Comparison of ENCODE assay signal across 8 mouse cellular contexts in the genomic region with DNA sequence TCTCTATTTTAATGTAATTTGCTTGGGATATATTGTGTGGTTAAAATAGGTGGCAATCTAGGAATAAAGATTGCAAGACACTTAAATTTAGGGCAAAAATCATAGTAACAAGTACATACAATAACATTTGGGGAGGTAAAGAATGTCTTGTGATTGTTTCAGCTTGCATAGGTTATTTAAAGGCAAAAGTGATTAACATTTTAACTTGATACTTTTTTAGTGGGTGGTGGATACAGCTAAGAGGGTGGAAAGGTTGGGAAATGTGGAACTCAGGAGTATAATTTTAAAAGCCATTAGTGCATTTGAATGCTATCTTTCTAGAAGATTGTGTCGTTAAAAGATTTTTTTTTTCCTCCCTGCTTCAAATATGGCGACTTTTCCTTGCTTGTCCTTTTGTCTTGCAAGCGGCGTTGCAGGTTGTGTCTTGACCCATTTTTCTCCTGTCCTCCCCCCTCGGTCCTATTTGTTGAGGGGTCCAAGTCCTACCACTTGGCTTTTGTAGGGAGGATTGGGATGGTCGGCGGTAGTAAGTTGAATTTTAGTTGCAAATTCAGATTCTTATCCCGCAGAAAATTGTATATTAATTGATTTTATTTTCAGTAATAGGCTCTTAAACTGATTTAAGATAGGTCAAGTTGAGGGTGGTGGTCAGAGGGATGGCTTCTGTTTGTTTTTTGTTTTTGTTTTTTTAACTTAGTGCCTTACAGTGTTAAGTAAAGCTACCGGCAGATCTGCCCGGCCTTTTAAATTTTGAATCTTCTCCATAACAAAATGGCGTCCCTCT. TPM values are rescaled to one million over a fixed set of nuclear protein-coding genes. Genes with fewer than 3 reads are reported as not detected.
DNase-seq lines count a peak whose midpoint lies in the region; ATAC-seq lines count a peak whose summit lies in the region.

No protein-coding gene starts in this region.

- no peak for ATAC-seq in limb, embryonic 11.5 days (ENCODE audit: insufficient number of reproducible peaks, low FRiP score, low TSS enrichment, low read depth)
- no peak for ATAC-seq in midbrain, embryonic 16.5 days

- peak overlapping the region; percentile 80 for H3K27ac ChIP-seq in limb, embryonic 11.5 days (replicated peaks; ENCODE audit: low read depth, low read length)
- peak overlapping the region; percentile 99 for H3K27ac ChIP-seq in midbrain, embryonic 16.5 days (ENCODE audit: low read length)

- peak overlapping the region; percentile 98 for H3K9ac ChIP-seq in limb, embryonic 11.5 days (ENCODE audit: low read length)
- peak overlapping the region; percentile 98 for H3K9ac ChIP-seq in midbrain, embryonic 16.5 days (ENCODE audit: low read depth, low read length)

- under 1% methylated on average over 11 of the region's 11 CpGs for WGBS in limb, embryonic 11.5 days
- WGBS in midbrain, embryonic 16.5 days = under 1% methylated on average over 11 of the region's 11 CpGs

- peaks cover 8% of the 10 kb centered on the region; the same call in 1 of the 2 replicates for H3K4me1 ChIP-seq in limb, embryonic 11.5 days (ENCODE audit: control insufficient read depth, insufficient read depth, low read length)
- peaks cover 37% of the 10 kb centered on the region for H3K4me1 ChIP-seq in midbrain, embryonic 16.5 days (ENCODE audit: control insufficient read depth, insufficient read depth, low read length)

- peak overlapping the region; percentile 78 for H3K4me3 ChIP-seq in limb, embryonic 11.5 days (ENCODE audit: low read depth, low read length)
- H3K4me3 ChIP-seq in midbrain, embryonic 16.5 days (ENCODE audit: low read depth, low read length) = peak overlapping the region; percentile 66

- no peaks in the 10 kb centered on the region; the same call in 1 of the 2 replicates for H3K36me3 ChIP-seq in limb, embryonic 11.5 days (ENCODE audit: control insufficient read depth, insufficient read depth, low read length)
- H3K36me3 ChIP-seq in midbrain, embryonic 16.5 days (ENCODE audit: control insufficient read depth, insufficient read depth, low read length) = no peaks in the 10 kb centered on the region

- H3K27me3 ChIP-seq in limb, embryonic 11.5 days (ENCODE audit: control insufficient read depth, insufficient read depth, low read length) = no peaks in the 10 kb centered on the region
- H3K27me3 ChIP-seq in midbrain, embryonic 16.5 days (ENCODE audit: control insufficient read depth, insufficient read depth, low read depth, low read length) = no peaks in the 10 kb centered on the region

- H3K4me2 ChIP-seq in limb, embryonic 11.5 days (ENCODE audit: low read depth, severe bottlenecking) = peak overlapping the region; percentile 69
- H3K4me2 ChIP-seq in midbrain, embryonic 16.5 days (ENCODE audit: low read length) = peak overlapping the region; percentile 93

- no peaks in the 10 kb centered on the region for H3K9me3 ChIP-seq in limb, embryonic 11.5 days (ENCODE audit: control insufficient read depth, low read length)
- no peaks in the 10 kb centered on the region for H3K9me3 ChIP-seq in midbrain, embryonic 16.5 days (replicated peaks; ENCODE audit: control insufficient read depth, low read length, poor library complexity, severe bottlenecking)

- peak; percentile 60 for DNase-seq in adrenal gland, adult 2 months
- no peak for DNase-seq in adrenal gland, adult 8-10 months
- DNase-seq in MN1 (ENCODE audit: low spot score) = peak; percentile 74
- DNase-seq in embryo, embryonic 9.5 days (ENCODE audit: extremely low spot score) = peak; percentile 77
- DNase-seq in heart, postnatal 4 days = peak; percentile 61
- peak; percentile 74 for DNase-seq in limb, embryonic 11.5 days (ENCODE audit: low spot score)
- DNase-seq in thymus, postnatal 4 days = peak; percentile 54

RNA-seq across cellular contexts. Expression of a gene that starts 2.2 kb away (rescaled TPM):
- total RNA-seq in adrenal gland, adult 2 months (2021) = 100 to 1,000 TPM in 1 of 2 experiments, 10 to 100 TPM in 1; 64.6 to 140 TPM
- 24.7 and 32.8 TPM in 2 replicates for polyA plus RNA-seq in adrenal gland, adult 2 months (2012; rRNA removed)
- 100 to 1,000 TPM in 1 of 4 experiments, 10 to 100 TPM in 3; 65.5 to 105 (median 89.6) TPM for total RNA-seq in adrenal gland, adult 8-10 months (2022)
- total RNA-seq in heart, postnatal 4 days (2021) = 10 to 100 TPM; 49.2 to 58.5 TPM
- polyA plus RNA-seq in limb, embryonic 11.5 days (2014; fragmentation: Nextera tagmentation; extraction: Ambion mirVana) = 43.9 and 52.3 TPM in 2 replicates
- polyA plus RNA-seq in midbrain, embryonic 16.5 days (2015; fragmentation: Nextera tagmentation; extraction: Ambion mirVana) = 38.9 and 43.0 TPM in 2 replicates

RNA-seq across cellular contexts. Expression of a gene that starts 2.3 kb away (rescaled TPM):
- total RNA-seq in adrenal gland, adult 2 months (2021) = 100 to 1,000 TPM; 111 to 114 TPM
- 91.6 and 101 TPM in 2 replicates for polyA plus RNA-seq in adrenal gland, adult 2 months (2012; rRNA removed)
- 100 to 1,000 TPM in 2 of 4 experiments, 10 to 100 TPM in 2; 81.7 to 102 (median 99.4) TPM for total RNA-seq in adrenal gland, adult 8-10 months (2022)
- 10 to 100 TPM; 56.1 to 58.3 TPM for total RNA-seq in heart, postnatal 4 days (2021)
- 80.2 and 81.7 TPM in 2 replicates for polyA plus RNA-seq in limb, embryonic 11.5 days (2014; fragmentation: Nextera tagmentation; extraction: Ambion mirVana)
- 46.9 and 54.4 TPM in 2 replicates for polyA plus RNA-seq in midbrain, embryonic 16.5 days (2015; fragmentation: Nextera tagmentation; extraction: Ambion mirVana)

RNA-seq across cellular contexts. Expression of a gene that starts 8.6 kb away (rescaled TPM):
- 10 to 100 TPM; 27.4 to 40.0 TPM for total RNA-seq in adrenal gland, adult 2 months (2021)
- 128 and 145 TPM in 2 replicates for polyA plus RNA-seq in adrenal gland, adult 2 months (2012; rRNA removed)
- total RNA-seq in adrenal gland, adult 8-10 months (2022) = 10 to 100 TPM; 34.8 to 61.0 (median 44.9) TPM
- 10 to 100 TPM; 18.7 to 23.0 TPM for total RNA-seq in heart, postnatal 4 days (2021)
- polyA plus RNA-seq in limb, embryonic 11.5 days (2014; fragmentation: Nextera tagmentation; extraction: Ambion mirVana) = 128 and 138 TPM in 2 replicates
- 455 and 465 TPM in 2 replicates for polyA plus RNA-seq in midbrain, embryonic 16.5 days (2015; fragmentation: Nextera tagmentation; extraction: Ambion mirVana)

RNA-seq across cellular contexts. Expression of a gene that starts 21.2 kb away (rescaled TPM):
- total RNA-seq in adrenal gland, adult 2 months (2021) = 10 to 100 TPM; 51.6 to 52.6 TPM
- polyA plus RNA-seq in adrenal gland, adult 2 months (2012; rRNA removed) = 112 and 122 TPM in 2 replicates
- 10 to 100 TPM; 33.1 to 46.5 (median 40.3) TPM for total RNA-seq in adrenal gland, adult 8-10 months (2022)
- total RNA-seq in heart, postnatal 4 days (2021) = 10 to 100 TPM; 45.0 to 47.0 TPM
- polyA plus RNA-seq in limb, embryonic 11.5 days (2014; fragmentation: Nextera tagmentation; extraction: Ambion mirVana) = 21.3 and 23.2 TPM in 2 replicates
- polyA plus RNA-seq in midbrain, embryonic 16.5 days (2015; fragmentation: Nextera tagmentation; extraction: Ambion mirVana) = 63.9 and 76.4 TPM in 2 replicates

RNA-seq across cellular contexts. Expression of a gene that starts 38.8 kb away (rescaled TPM):
- 10 to 100 TPM; 40.5 to 46.2 TPM for total RNA-seq in adrenal gland, adult 2 months (2021)
- polyA plus RNA-seq in adrenal gland, adult 2 months (2012; rRNA removed) = 42.6 and 46.1 TPM in 2 replicates
- total RNA-seq in adrenal gland, adult 8-10 months (2022) = 10 to 100 TPM; 40.6 to 57.8 (median 52.0) TPM
- total RNA-seq in heart, postnatal 4 days (2021) = 10 to 100 TPM; 24.2 to 25.1 TPM
- 46.5 and 51.2 TPM in 2 replicates for polyA plus RNA-seq in limb, embryonic 11.5 days (2014; fragmentation: Nextera tagmentation; extraction: Ambion mirVana)
- 28.4 and 30.5 TPM in 2 replicates for polyA plus RNA-seq in midbrain, embryonic 16.5 days (2015; fragmentation: Nextera tagmentation; extraction: Ambion mirVana)
